11 mouse cellular contexts compared by ENCODE assay signal in genomic region chr15:24992665-24993324, GRCm38 (mm10).
DNase-seq lines count a peak whose midpoint lies in the region; ATAC-seq lines count a peak whose summit lies in the region.
"Had no signal": no experiment of that assay in that cellular context is flagged by ENCODE, and none has a peak within 500 bp of the region (broad histone marks: within the 10 kb centered on the region; RNA-seq: fewer than 3 reads in every experiment).

No protein-coding gene starts in this region.

- H3K36me3 ChIP-seq in neural tube, embryonic 11.5 days (ENCODE audit: control insufficient read depth, insufficient read depth, low read length): no peaks in the 10 kb centered on the region
- H3K36me3 ChIP-seq in hindbrain, embryonic 14.5 days (replicated peaks; ENCODE audit: control insufficient read depth, insufficient read depth): no peaks in the 10 kb centered on the region

- 84% methylated on average over 14 of the region's 14 CpGs for WGBS in neural tube, embryonic 11.5 days
- 54% methylated on average over 14 of the region's 14 CpGs for WGBS in hindbrain, embryonic 14.5 days

- no peak overlapping the region for H3K4me3 ChIP-seq in neural tube, embryonic 11.5 days (ENCODE audit: low read depth, low read length)
- peak overlapping the region; percentile 13; the same call in 1 of the 2 replicates for H3K4me3 ChIP-seq in hindbrain, embryonic 14.5 days (replicated peaks; ENCODE audit: low read length)

- no peaks in the 10 kb centered on the region for H3K27me3 ChIP-seq in neural tube, embryonic 11.5 days (ENCODE audit: control insufficient read depth, insufficient read depth, low read length)
- H3K27me3 ChIP-seq in hindbrain, embryonic 14.5 days (ENCODE audit: control insufficient read depth, insufficient read depth, low read length): no peaks in the 10 kb centered on the region

- H3K9me3 ChIP-seq in neural tube, embryonic 11.5 days (ENCODE audit: control insufficient read depth, low read length): no peaks in the 10 kb centered on the region
- H3K9me3 ChIP-seq in hindbrain, embryonic 14.5 days (ENCODE audit: control insufficient read depth, low read length): no peaks in the 10 kb centered on the region

- intact Hi-C loops in left cerebral cortex, postnatal 36 days (cut with DNase I): no loop called here
- intact Hi-C loops in gastrocnemius, postnatal 36 days (cut with DNase I): no loop called here

- no peaks in the 10 kb centered on the region for H3K4me1 ChIP-seq in neural tube, embryonic 11.5 days (ENCODE audit: control insufficient read depth, insufficient read depth, low read length)
- H3K4me1 ChIP-seq in hindbrain, embryonic 14.5 days (replicated peaks; ENCODE audit: control insufficient read depth, insufficient read depth, low read length): peaks cover 10% of the 10 kb centered on the region; the same call in 1 of the 2 replicates

- no peak overlapping the region for H3K4me2 ChIP-seq in neural tube, embryonic 11.5 days (ENCODE audit: low read depth)
- H3K4me2 ChIP-seq in hindbrain, embryonic 14.5 days (replicated peaks): peak overlapping the region; percentile 34

- DNase-seq in neural tube, embryonic 11.5 days (ENCODE audit: low spot score): peak; percentile 31
- DNase-seq in neural tube, embryonic 10.5 days (ENCODE audit: extremely low spot score, low spot score): no peak
- peak; percentile 66 for DNase-seq in hindbrain, embryonic 14.5 days (ENCODE audit: low spot score)
- DNase-seq in left cerebral cortex, postnatal 36 days (ENCODE audit: low spot score in 2 of 2): peak; percentile 8 to 13
- DNase-seq in right cerebral cortex, postnatal 4 days: peak; percentile 8
- DNase-seq in ovary, postnatal 10 days (ENCODE audit: low spot score): no peak
- no peak for DNase-seq in kidney, postnatal 25 days
- DNase-seq in gastrocnemius, postnatal 36 days: no peak
- DNase-seq: heart, adult 11 months; lung, adult 18-20 months; thymus, postnatal 4 days had no signal

- no peak overlapping the region for H3K9ac ChIP-seq in neural tube, embryonic 11.5 days (ENCODE audit: low read length)
- H3K9ac ChIP-seq in hindbrain, embryonic 14.5 days: peak overlapping the region; percentile 50; the same call in 1 of the 2 replicates

- H3K27ac ChIP-seq in neural tube, embryonic 11.5 days (ENCODE audit: low read depth, low read length): no peak overlapping the region
- peak overlapping the region; percentile 82 for H3K27ac ChIP-seq in hindbrain, embryonic 14.5 days

- no peak; the same call in 1 of the 2 replicates for ATAC-seq in neural tube, embryonic 11.5 days (ENCODE audit: insufficient read depth, low FRiP score, low TSS enrichment)
- ATAC-seq in hindbrain, embryonic 14.5 days (ENCODE audit: low FRiP score): peak; percentile 86

Comparison
In these comparisons a context has a peak if more than half of its experiments do, and no peak if none do; other contexts are left out.
1. DNase-seq: peak in neural tube, embryonic 11.5 days (single experiment), hindbrain, embryonic 14.5 days (single experiment), left cerebral cortex, postnatal 36 days (2 of 2) and right cerebral cortex, postnatal 4 days (single experiment); none in neural tube, embryonic 10.5 days (single experiment), ovary, postnatal 10 days (single experiment), kidney, postnatal 25 days (0 of 2) and gastrocnemius, postnatal 36 days (0 of 2).